Mouse (Mus musculus) heart, embryonic 16.5 days (tissue): ENCODE measurements around the gene Fam71e2. TPM values are rescaled to one million over a fixed set of nuclear protein-coding genes. Genes with fewer than 3 reads are reported as not detected.
A peak's percentile ranks its signal among the peaks of the same experiment; 100 is the strongest.
"Not testable (repeated sequence)": the region's sequence is repeated elsewhere in the genome, so short reads cannot be mapped to it uniquely, and the experiment has no call there.

ENCODE experiments used
- ATAC-seq: fragments of 200-750 bp; cut with Nextera tagmentation; replicated peaks from 2 replicates; pipeline ENCODE4 v1.8.0; 2017; ENCODE audit warnings: moderate number of reproducible peaks; ENCODE audit not compliant: insufficient read depth, low FRiP score; ENCODE audit errors: extremely low read depth
- H3K27ac ChIP-seq: fragments of 300-500 bp; sonication (generic); 2 replicates; pipeline ENCODE4 v1.5.1; 2014; ENCODE audit warnings: mild to moderate bottlenecking, low read length, control low read depth, moderate library complexity
- H3K27me3 ChIP-seq: fragments of 300-500 bp; sonication (generic); 2 replicates; pipeline ENCODE4 v1.6.1; 2014; ENCODE audit warnings: low read length, mixed read lengths; ENCODE audit not compliant: control insufficient read depth, insufficient read depth
- H3K36me3 ChIP-seq: fragments of 300-500 bp; sonication (generic); 2 replicates; pipeline ENCODE4 v1.6.1; 2014; ENCODE audit not compliant: control insufficient read depth, insufficient read depth
- H3K4me1 ChIP-seq: fragments of 300-500 bp; sonication (generic); 2 replicates; pipeline ENCODE4 v1.6.1; 2014; ENCODE audit warnings: low read length, mixed read lengths; ENCODE audit not compliant: control insufficient read depth, insufficient read depth
- H3K4me2 ChIP-seq: fragments of 300-500 bp; sonication (generic); 2 replicates; pipeline ENCODE4 v1.6.1; 2014; ENCODE audit warnings: low read depth, mild to moderate bottlenecking, control low read depth, low read length
- H3K4me3 ChIP-seq: fragments of 300-500 bp; sonication (generic); 2 replicates; pipeline ENCODE4 v1.5.1; 2014; ENCODE audit warnings: mild to moderate bottlenecking, control low read depth, low read length
- H3K9ac ChIP-seq: fragments of 300-500 bp; sonication (generic); 2 replicates; pipeline ENCODE4 v1.6.1; 2014; ENCODE audit warnings: low read length, control low read depth
- H3K9me3 ChIP-seq: fragments of 300-500 bp; sonication (generic); replicated peaks from 2 replicates; pipeline ENCODE4 v1.6.1; 2016; ENCODE audit warnings: low read length; ENCODE audit not compliant: control insufficient read depth
- WGBS: fragments of 180-500 bp; shearing (Covaris S2); extraction: QIAGEN DNeasy Blood & Tissue Kit; methylation state at CpG from one replicate; pipeline ENCODE4 v1.1.7; 2014; 5-methylcytosine and 5-hydroxymethylcytosine counted together
- polyA plus RNA-seq: library from polyadenylated mRNA; unstranded; fragments of >200 nt; fragmentation: Nextera tagmentation; extraction: Ambion mirVana; gene quantifications from 2 replicates; pipeline ENCODE4 v1.2.1, GENCODE M21; 2015

Gene Fam71e2
- polyA plus RNA-seq, 1 experiment from 2014 or later: not detected

DNA sequence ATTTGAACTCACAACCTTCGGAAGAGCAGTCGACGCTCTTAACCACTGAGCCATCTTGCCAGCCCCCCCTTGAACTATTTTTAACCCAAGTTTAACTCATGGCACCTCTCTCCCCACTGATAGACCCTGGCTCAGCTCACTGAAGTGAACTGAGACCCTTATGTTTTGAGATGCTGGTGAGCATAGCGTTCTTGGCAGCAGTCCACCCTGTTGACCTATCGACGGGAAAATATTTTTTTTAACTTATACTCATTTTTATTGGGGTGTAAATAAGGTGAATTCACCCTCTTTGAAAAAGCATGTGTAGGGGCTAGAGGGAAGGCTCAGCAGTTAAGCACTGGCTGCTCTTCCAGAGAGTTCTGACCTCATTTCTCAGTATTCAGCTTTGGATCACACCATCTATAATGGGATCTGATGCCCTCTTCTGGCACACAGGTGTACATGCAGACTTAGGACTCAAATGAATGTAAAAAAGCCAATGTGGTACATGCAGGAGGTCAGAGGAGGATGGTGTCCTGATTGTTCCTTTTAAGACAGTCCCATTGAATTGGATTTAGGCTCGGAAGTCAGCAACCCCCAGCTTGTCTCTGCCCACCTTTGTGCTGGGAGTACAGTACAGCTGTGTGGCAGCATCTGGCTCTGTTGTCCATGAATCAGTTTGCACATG, 24.8 kb upstream of the Fam71e2 start:
- Histone ChIP-seq H3K27ac (0 out of 2 replicates have a peak overlapping the region, but pooled peaks have one; percentile 21), H3K9me3 (no peaks in the 10 kb centered on the region), H3K27me3 (no peaks in the 10 kb centered on the region), H3K4me1 (peaks cover 9% of the 10 kb centered on the region; the same call in 1 of the 2 replicates), H3K36me3 (peaks cover 33% of the 10 kb centered on the region), H3K9ac (no peak overlapping the region), H3K4me2 (no peak overlapping the region), H3K4me3 (no peak overlapping the region)
- no peak for ATAC-seq
- WGBS: 67% methylated on average over 7 of the region's 7 CpGs

DNA sequence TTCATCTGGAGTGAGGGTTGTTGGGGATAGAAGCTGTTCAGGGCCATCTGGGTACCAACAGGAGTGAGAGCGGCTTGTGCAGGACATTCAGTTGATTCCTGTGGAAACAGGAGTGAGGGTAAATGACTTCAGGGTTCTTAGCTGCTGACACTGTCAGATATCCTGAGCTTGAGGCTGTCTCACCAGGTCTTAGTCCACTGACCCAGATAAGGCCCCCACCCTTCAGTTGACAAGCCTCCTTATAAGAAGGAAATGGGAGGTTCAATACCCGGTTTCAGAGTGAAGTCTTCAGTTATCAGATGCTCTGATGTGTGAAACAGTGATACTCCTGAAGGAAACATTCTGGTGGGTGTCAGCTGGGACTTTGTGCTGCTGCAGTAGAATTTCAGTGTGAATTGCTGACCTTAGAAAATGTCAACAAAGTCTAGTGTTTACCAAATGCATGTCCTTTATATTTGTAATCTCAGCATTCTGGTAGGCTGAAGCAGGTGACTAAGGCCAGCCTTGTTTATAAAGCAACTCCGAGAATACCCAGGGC, 23.6 kb upstream of the Fam71e2 start:
- ATAC-seq: no peak
- Histone ChIP-seq H3K9ac (no peak overlapping the region), H3K27ac (no peak overlapping the region), H3K4me1 (peaks cover 9% of the 10 kb centered on the region; the same call in 1 of the 2 replicates), H3K4me2 (no peak overlapping the region), H3K4me3 (no peak overlapping the region), H3K9me3 (no peaks in the 10 kb centered on the region), H3K27me3 (no peaks in the 10 kb centered on the region), H3K36me3 (peaks cover 33% of the 10 kb centered on the region)
- WGBS: 68% methylated on average over 3 of the region's 3 CpGs

DNA sequence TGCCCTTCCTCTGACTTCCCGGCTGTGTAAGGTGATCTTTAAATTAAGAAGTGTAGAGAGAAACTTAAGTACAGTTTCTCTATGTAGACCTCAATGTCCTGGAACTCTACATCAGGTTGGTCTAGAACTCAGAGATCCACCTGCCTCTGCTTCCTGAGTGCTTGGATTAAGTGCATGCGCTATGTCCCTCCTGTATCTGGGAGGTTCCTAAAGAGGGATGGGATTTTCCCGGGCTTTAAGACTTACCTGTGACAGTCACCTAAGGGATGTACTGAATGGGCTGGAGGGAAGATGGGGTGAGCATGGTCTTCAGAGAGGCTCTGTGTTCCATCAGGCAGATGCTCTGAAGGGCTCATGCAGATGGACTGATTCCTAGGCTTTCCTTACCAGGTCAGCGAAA, 22.6 kb upstream of the Fam71e2 start:
- 28% methylated on average over 4 of the region's 4 CpGs for WGBS
- H3K36me3 ChIP-seq: peaks cover 33% of the 10 kb centered on the region
- ATAC-seq: no peak
- H3K27ac ChIP-seq: no peak overlapping the region
- peak overlapping the region; percentile 99 for H3K9ac ChIP-seq
- H3K4me2 ChIP-seq: peak overlapping the region; percentile 69
- no peaks in the 10 kb centered on the region for H3K9me3 ChIP-seq
- no peaks in the 10 kb centered on the region for H3K27me3 ChIP-seq
- H3K4me1 ChIP-seq: peaks cover 12% of the 10 kb centered on the region
- peak overlapping the region; percentile 97 for H3K4me3 ChIP-seq

DNA sequence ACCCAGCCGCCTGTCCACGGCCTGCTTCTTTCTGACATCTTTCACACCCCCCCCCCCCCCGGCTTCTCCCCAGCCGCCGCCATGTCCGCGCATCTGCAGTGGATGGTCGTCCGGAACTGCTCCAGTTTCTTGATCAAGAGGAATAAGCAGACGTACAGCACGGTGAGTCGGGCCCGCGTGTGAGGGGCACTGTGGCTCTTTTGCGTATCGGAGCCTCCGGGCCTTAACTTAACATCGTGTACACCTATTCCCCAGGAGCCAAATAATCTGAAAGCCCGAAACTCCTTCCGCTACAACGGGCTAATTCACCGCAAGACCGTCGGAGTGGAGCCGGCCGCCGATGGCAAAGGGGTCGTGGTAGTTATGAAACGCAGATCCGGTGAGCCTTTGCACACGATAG, 22.1 kb upstream of the Fam71e2 start:
- peaks cover 33% of the 10 kb centered on the region for H3K36me3 ChIP-seq
- under 1% methylated on average over 31 of the region's 31 CpGs for WGBS
- H3K4me1 ChIP-seq: peaks cover 17% of the 10 kb centered on the region
- peak overlapping the region; percentile 69 for H3K4me2 ChIP-seq
- H3K27ac ChIP-seq: peak overlapping the region; percentile 88
- peak overlapping the region; percentile 97 for H3K4me3 ChIP-seq
- ATAC-seq: peak; percentile 3; the same call in 1 of the 2 replicates
- not testable (repeated sequence) for H3K27me3 ChIP-seq, H3K9me3 ChIP-seq
- H3K9ac ChIP-seq: peak overlapping the region; percentile 99

DNA sequence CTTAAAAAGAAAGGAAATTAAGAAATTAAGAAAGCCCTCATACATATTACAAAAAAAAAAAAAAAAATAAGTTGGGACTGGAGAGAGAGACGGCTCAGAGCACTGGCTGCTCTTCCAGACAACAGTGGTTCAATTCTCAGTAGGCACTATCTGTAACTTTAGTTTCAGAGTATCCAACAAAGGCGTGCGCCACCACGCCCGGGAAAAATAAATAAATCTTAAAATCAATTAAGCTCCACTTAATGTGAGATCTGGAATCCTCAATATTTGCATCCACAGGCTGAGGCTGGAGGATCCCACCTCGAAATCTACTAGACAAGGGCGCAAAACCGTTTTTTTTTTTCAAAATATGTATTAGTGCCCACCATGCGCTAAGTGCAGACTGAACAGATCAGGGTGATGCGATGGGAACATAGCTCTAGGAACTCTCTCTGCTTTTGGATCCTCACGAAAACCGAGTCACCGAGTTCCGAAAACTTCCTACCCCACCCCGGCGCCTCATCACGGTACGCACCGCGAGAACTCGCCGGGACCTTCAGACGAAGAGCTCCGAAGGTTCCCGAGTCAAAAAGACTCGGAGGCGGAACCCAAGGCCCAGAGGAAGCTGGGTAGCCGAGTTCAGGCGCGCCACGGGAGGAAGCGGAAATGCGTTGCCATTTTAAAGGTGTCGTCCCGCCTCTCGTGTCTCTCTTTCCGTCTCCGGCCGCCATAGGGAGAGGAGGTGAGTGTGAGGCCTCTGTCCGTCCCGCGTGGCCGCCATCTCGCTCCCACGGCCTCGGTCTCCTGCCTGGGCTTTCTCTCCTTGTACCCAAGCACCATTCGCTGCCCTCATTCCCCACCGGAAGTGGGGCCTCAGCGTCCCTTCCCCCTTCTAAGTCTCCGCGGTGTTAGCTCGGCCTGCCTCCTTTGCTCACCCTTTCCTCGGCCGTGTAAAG, 21.4 kb upstream of the Fam71e2 start, which contains the start of gene Rpl28:
TSS of gene Rpl28 (plus strand) at position 597 of the 935 bp plus-strand sequence.
- under 1% methylated on average over 54 of the region's 54 CpGs for WGBS
- ATAC-seq: peak; percentile 91

DNA sequence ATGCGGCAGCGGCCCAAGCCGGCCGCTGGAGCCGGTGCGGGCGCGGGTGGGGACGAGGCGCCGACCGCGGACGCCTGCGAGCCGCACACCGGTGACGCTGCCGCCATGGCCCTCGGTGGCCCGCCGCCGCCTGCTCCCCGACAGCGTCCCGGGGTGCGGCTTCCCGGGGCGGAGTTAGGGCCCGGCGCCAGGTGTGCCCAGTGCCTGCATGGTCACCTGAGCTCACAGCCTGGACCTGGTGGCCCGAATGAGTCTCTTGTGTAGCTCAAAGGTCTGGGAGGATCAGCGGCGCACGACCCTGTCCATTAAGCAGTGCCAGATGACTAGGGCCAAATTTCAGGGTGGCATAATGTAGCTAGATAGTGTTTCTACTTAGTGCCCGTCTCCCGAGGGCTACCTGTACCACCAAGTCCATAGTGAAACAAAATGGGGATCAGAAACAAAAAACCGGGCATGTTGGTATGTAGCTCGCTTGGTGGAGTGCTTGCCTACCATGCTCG, 18.4 kb upstream of the Fam71e2 start, which contains the start of gene Tmem238:
TSS of gene Tmem238 (minus strand) at position 221 of the 500 bp plus-strand sequence.
- WGBS: 10% methylated on average over 40 of the region's 40 CpGs
- ATAC-seq: no peak; the same call in 1 of the 2 replicates
- Histone ChIP-seq H3K4me2 (peak within 1 kb of the TSS; percentile 98), H3K9ac (peak within 1 kb of the TSS; percentile 88), H3K36me3 (peaks cover 5% of the 10 kb centered on the region), H3K4me3 (peak within 1 kb of the TSS; percentile 71), H3K27me3 (no peaks in the 10 kb centered on the region), H3K9me3 (no peaks in the 10 kb centered on the region), H3K4me1 (peaks cover 18% of the 10 kb centered on the region), H3K27ac (peak within 1 kb of the TSS; percentile 62)

More for the DNA sequence above, 21.4 kb upstream of the Fam71e2 start, which contains the start of gene Rpl28:
- Histone ChIP-seq H3K9ac (peak within 1 kb of the TSS; percentile 99), H3K36me3 (peaks cover 32% of the 10 kb centered on the region), H3K27ac (peak within 1 kb of the TSS; percentile 96), H3K4me3 (peak within 1 kb of the TSS; percentile 97), H3K9me3 (no peaks in the 10 kb centered on the region), H3K27me3 (no peaks in the 10 kb centered on the region), H3K4me2 (peak within 1 kb of the TSS; percentile 69), H3K4me1 (peaks cover 18% of the 10 kb centered on the region)

DNA sequence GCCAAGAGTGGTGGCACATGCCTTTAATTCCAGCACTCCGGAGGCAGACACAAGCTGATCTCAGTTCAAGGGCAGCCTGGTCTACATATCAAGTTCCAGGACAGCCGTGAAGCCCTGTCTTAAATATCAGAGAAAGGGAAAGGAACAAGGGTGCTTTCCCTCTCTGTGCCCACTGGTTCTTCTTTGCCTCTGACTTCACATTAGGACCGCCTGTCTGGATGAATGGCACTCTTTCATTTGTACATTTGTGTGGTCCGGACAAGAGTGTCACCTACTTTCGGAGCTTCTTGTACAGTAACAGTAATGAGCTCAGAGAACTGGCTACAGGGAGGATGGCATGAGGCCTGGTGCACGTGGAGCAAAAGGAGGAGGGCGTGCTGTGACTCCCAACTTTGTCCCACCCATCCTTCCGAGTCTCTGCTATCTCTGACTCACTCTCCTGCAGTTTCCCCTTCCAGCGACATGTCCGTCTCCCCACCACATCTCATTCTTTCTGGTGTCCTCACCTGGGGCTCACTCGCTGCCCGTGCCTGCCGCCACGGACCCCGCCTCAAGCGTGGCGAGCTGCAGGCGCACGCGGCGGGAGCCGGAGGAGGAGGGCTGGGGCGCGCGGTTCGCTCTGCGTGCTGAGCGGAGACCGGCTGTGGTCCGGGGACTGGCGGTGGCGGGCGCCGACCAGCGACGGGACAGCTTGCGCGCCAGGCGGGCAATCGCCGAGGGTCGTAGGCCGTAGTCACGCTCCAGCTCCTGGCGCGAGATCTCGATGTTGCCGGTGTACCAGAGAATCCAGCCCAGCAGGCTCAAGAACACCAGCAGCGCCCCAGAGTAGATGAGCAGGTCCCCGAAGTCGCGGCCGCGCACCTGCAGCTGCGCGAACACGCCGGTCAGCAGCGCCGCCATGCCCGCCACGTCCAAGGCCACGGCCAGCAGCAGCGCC, 17.7 kb upstream of the Fam71e2 start:
- WGBS: 2% methylated on average over 64 of the region's 64 CpGs
- Histone ChIP-seq H3K9me3 (no peaks in the 10 kb centered on the region), H3K27me3 (no peaks in the 10 kb centered on the region), H3K4me2 (peak overlapping the region; percentile 98), H3K36me3 (no peaks in the 10 kb centered on the region), H3K4me3 (peak overlapping the region; percentile 71), H3K4me1 (peaks cover 11% of the 10 kb centered on the region), H3K9ac (peak overlapping the region; percentile 88), H3K27ac (peak overlapping the region; percentile 62)
- ATAC-seq: peak; percentile 43; the same call in 1 of the 2 replicates
